Mouse (Mus musculus): Measurements from ENCODE around the gene Epp13. TPM values are rescaled to one million over a fixed set of nuclear protein-coding genes. Genes with fewer than 3 reads are reported as not detected.
"Not testable (repeated sequence)": the region's sequence is repeated elsewhere in the genome, so short reads cannot be mapped to it uniquely, and the experiment has no call there.

The Epp13 gene
- polyA plus RNA-seq, 1 experiment = 40.1 TPM

DNA sequence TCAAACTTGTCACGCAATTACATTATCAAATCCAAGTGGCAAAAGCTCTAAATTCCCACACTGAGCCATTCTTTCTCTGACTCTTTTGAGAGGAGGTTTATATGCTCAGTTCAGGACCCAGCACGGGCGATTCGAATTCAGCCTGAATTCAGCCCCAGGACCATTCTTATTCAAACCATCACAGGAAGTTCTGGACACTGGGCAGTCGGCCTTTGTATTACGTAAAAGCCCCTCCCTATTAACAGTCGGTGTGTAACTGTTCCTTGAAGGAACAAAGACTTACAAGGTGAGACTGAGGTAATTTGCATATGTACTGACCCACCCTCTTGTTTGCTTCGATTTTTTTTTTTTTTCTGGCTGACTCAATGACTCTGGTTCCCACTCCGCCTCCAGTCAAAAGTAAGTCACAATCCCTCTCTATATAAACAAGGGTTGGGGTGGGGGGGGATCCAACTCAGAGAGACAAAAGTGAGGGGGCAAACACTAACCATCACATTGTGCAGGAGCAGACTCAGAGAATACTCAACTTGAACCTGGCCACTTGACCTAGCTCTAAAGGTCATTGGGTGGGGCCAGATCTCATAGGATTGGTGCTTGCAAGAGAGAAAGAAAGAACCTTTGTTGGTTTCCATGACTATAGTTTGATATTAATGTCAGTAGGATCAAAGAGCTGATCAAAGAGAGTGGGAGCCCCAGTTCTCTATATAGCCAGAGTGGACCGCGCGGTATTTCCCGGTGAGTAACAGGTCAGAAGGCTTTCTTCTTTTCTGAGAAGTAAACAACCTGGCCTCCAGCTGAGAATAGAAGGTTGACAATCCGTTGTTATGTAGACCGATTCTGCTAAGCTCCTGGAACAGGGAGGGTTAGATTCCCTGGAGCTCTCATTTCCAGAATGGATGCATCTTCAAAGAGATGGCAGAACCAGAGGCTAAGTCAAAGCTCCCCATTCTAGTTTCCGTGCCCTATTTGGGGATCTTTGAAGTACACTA is 6.0 kb downstream of the Epp13 start:
- Histone ChIP-seq H3K9me3 (replicated peaks; ENCODE audit: control insufficient read depth, insufficient read depth, low read length, poor library complexity, severe bottlenecking) (peaks cover 3% of the 10 kb centered on the region), H3K36me3 (ENCODE audit: control insufficient read depth, insufficient read depth, low read length, poor library complexity, severe bottlenecking) (no peaks in the 10 kb centered on the region; the same call in 1 of the 2 replicates), H3K27me3 (ENCODE audit: control insufficient read depth, insufficient read depth, low read length, poor library complexity, severe bottlenecking) (no peaks in the 10 kb centered on the region), H3K4me3 (ENCODE audit: low read depth, low read length) (peak overlapping the region; percentile 67), H3K27ac (ENCODE audit: insufficient read depth, low read length) (peak overlapping the region; percentile 100), H3K4me1 (ENCODE audit: control insufficient read depth, insufficient read depth, low read length) (no peaks in the 10 kb centered on the region), H3K9ac (ENCODE audit: low read depth, poor library complexity, severe bottlenecking) (peak overlapping the region; percentile 90)
- TF ChIP-seq POLR2A (IDR thresholded peaks at IDR 0.05; ENCODE audit: insufficient read depth, low read length) = no peak
- TF ChIP-seq EP300 (IDR thresholded peaks at IDR 0.05; ENCODE audit: insufficient read depth, low read depth, low read length) = peak; percentile 95

GRCm38 (mm10) chr7:6260004-6260403 is 7.5 kb downstream of the Epp13 start:
- peak overlapping the region; percentile 90 for H3K9ac ChIP-seq (ENCODE audit: low read depth, poor library complexity, severe bottlenecking)
- H3K27ac ChIP-seq (ENCODE audit: insufficient read depth, low read length) = peak overlapping the region; percentile 100

DNA sequence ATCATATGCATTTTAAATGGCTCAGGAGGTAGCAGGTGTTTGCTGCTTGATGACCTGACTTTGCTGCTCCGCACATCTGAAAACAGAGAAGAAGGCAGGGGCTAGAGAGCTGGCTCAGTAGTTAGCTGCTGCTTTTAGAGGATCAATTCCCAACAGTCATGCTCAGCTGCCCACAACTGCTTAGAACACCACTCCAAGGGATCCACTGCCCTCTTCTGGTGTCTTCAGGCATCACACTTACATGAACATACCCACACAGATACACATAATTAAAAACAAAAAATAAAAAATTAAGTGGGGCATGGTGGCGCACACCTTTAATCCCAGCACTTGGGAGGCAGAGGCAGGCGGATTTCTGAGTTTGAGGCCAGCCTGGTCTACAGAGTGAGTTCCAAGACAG is 9.6 kb downstream of the Epp13 start:
- Histone ChIP-seq H3K4me3 (ENCODE audit: low read depth, low read length) (no peak overlapping the region), H3K4me1 (ENCODE audit: control insufficient read depth, insufficient read depth, low read length) (no peaks in the 10 kb centered on the region), H3K27ac (ENCODE audit: insufficient read depth, low read length) (no peak overlapping the region), H3K36me3 (ENCODE audit: control insufficient read depth, insufficient read depth, low read length, poor library complexity, severe bottlenecking) (no peaks in the 10 kb centered on the region; the same call in 1 of the 2 replicates), H3K9ac (ENCODE audit: low read depth, poor library complexity, severe bottlenecking) (no peak overlapping the region), H3K9me3 (replicated peaks; ENCODE audit: control insufficient read depth, insufficient read depth, low read length, poor library complexity, severe bottlenecking) (no peaks in the 10 kb centered on the region), H3K27me3 (ENCODE audit: control insufficient read depth, insufficient read depth, low read length, poor library complexity, severe bottlenecking) (no peaks in the 10 kb centered on the region)
- TF ChIP-seq EP300 (IDR thresholded peaks at IDR 0.05; ENCODE audit: insufficient read depth, low read depth, low read length) (no peak), CTCF (IDR thresholded peaks at IDR 0.05; ENCODE audit: low read depth, low read length) (peak; percentile 62)

More at GRCm38 (mm10) chr7:6260004-6260403, 7.5 kb downstream of the Epp13 start:
- peak overlapping the region; percentile 62 for H3K4me3 ChIP-seq (ENCODE audit: low read depth, low read length)
- peak; percentile 87 for TF ChIP-seq EP300 (IDR thresholded peaks at IDR 0.05; ENCODE audit: insufficient read depth, low read depth, low read length)
- not testable (repeated sequence) for H3K36me3 ChIP-seq (ENCODE audit: control insufficient read depth, insufficient read depth, low read length, poor library complexity, severe bottlenecking); H3K9me3 ChIP-seq (replicated peaks; ENCODE audit: control insufficient read depth, insufficient read depth, low read length, poor library complexity, severe bottlenecking); H3K4me1 ChIP-seq (ENCODE audit: control insufficient read depth, insufficient read depth, low read length); H3K27me3 ChIP-seq (ENCODE audit: control insufficient read depth, insufficient read depth, low read length, poor library complexity, severe bottlenecking)

DNA sequence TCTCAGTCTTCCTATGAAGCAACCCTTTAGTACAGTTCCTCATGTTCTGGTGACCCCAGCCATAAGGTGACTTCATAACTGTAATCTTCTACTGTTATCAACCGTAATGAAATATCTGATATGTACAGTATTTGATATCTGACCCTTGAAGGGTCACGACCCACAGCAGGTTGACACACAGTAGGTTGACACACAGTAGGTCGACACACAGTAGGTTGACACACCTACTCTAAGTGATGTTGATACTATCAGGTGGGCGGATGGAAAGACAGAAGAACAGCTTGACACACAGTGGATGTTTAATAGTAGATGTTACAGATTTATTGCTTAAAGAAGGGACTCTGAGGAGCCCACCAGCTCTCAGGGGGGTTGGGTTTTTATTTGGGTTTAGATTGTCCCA is 10.5 kb downstream of the Epp13 start:
- no peak for TF ChIP-seq CTCF (IDR thresholded peaks at IDR 0.05; ENCODE audit: low read depth, low read length)
- no peak for TF ChIP-seq POLR2A (IDR thresholded peaks at IDR 0.05; ENCODE audit: insufficient read depth, low read length)
- H3K9me3 ChIP-seq (replicated peaks; ENCODE audit: control insufficient read depth, insufficient read depth, low read length, poor library complexity, severe bottlenecking) = no peaks in the 10 kb centered on the region
- H3K4me3 ChIP-seq (ENCODE audit: low read depth, low read length) = no peak overlapping the region
- H3K27ac ChIP-seq (ENCODE audit: insufficient read depth, low read length) = no peak overlapping the region
- no peak overlapping the region for H3K9ac ChIP-seq (ENCODE audit: low read depth, poor library complexity, severe bottlenecking)
- H3K27me3 ChIP-seq (ENCODE audit: control insufficient read depth, insufficient read depth, low read length, poor library complexity, severe bottlenecking) = no peaks in the 10 kb centered on the region
- H3K4me1 ChIP-seq (ENCODE audit: control insufficient read depth, insufficient read depth, low read length) = no peaks in the 10 kb centered on the region
- no peaks in the 10 kb centered on the region; the same call in 1 of the 2 replicates for H3K36me3 ChIP-seq (ENCODE audit: control insufficient read depth, insufficient read depth, low read length, poor library complexity, severe bottlenecking)

GRCm38 (mm10) chr7:6265695-6266094 is 13.2 kb downstream of the Epp13 start:
- H3K4me1 ChIP-seq (ENCODE audit: control insufficient read depth, insufficient read depth, low read length) = no peaks in the 10 kb centered on the region
- H3K4me3 ChIP-seq (ENCODE audit: low read depth, low read length) = no peak overlapping the region
- no peak overlapping the region for H3K27ac ChIP-seq (ENCODE audit: insufficient read depth, low read length)
- H3K9me3 ChIP-seq (replicated peaks; ENCODE audit: control insufficient read depth, insufficient read depth, low read length, poor library complexity, severe bottlenecking) = no peaks in the 10 kb centered on the region
- no peak overlapping the region for H3K9ac ChIP-seq (ENCODE audit: low read depth, poor library complexity, severe bottlenecking)
- TF ChIP-seq CTCF (IDR thresholded peaks at IDR 0.05; ENCODE audit: low read depth, low read length) (peak; percentile 68), EP300 (IDR thresholded peaks at IDR 0.05; ENCODE audit: insufficient read depth, low read depth, low read length) (no peak), POLR2A (IDR thresholded peaks at IDR 0.05; ENCODE audit: insufficient read depth, low read length) (no peak)
- H3K27me3 ChIP-seq (ENCODE audit: control insufficient read depth, insufficient read depth, low read length, poor library complexity, severe bottlenecking) = no peaks in the 10 kb centered on the region
- H3K36me3 ChIP-seq (ENCODE audit: control insufficient read depth, insufficient read depth, low read length, poor library complexity, severe bottlenecking) = no peaks in the 10 kb centered on the region; the same call in 1 of the 2 replicates

DNA sequence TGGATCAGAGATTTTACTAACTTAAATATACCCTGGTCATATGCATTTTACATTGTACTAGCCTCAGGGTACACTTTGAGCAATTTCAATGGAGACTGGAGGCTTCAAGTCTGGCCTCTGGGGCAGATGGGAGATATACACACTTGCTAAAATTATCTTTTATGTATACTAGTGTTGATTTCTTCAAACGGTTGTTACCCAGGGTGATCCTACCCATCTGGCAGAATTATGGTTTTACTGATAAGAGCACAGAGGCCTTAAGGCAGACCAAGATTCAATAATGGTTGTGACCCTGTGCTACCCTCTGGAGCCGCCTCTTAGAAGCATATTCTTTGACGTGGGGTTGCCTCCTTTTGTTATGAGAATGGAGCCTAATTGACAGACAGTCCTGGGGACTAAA is 25.4 kb downstream of the Epp13 start:
- no peak overlapping the region for H3K9ac ChIP-seq (ENCODE audit: low read depth, poor library complexity, severe bottlenecking)
- H3K27ac ChIP-seq (ENCODE audit: insufficient read depth, low read length) = no peak overlapping the region
- no peaks in the 10 kb centered on the region for H3K9me3 ChIP-seq (replicated peaks; ENCODE audit: control insufficient read depth, insufficient read depth, low read length, poor library complexity, severe bottlenecking)
- H3K27me3 ChIP-seq (ENCODE audit: control insufficient read depth, insufficient read depth, low read length, poor library complexity, severe bottlenecking) = no peaks in the 10 kb centered on the region
- no peak overlapping the region for H3K4me3 ChIP-seq (ENCODE audit: low read depth, low read length)
- H3K36me3 ChIP-seq (ENCODE audit: control insufficient read depth, insufficient read depth, low read length, poor library complexity, severe bottlenecking) = 0 out of 2 replicates have a peak, but pooled peaks cover 2% of the 10 kb centered on the region
- TF ChIP-seq POLR2A (IDR thresholded peaks at IDR 0.05; ENCODE audit: insufficient read depth, low read length) (no peak), EP300 (IDR thresholded peaks at IDR 0.05; ENCODE audit: insufficient read depth, low read depth, low read length) (no peak), CTCF (IDR thresholded peaks at IDR 0.05; ENCODE audit: low read depth, low read length) (no peak)
- peaks cover 2% of the 10 kb centered on the region for H3K4me1 ChIP-seq (ENCODE audit: control insufficient read depth, insufficient read depth, low read length)
